Comparison of ENCODE assay signal across 15 mouse cellular contexts in genomic region chr10:40688266-40688665, GRCm38 (mm10). TPM values are rescaled to one million over a fixed set of nuclear protein-coding genes. Genes with fewer than 3 reads are reported as not detected.
DNase-seq lines count a peak whose midpoint lies in the region; ATAC-seq and TF ChIP-seq lines count a peak whose summit lies in the region.
"Had no signal": no experiment of that assay in that cellular context is flagged by ENCODE, and none has a peak within 500 bp of the region (broad histone marks: within the 10 kb centered on the region; RNA-seq: fewer than 3 reads in every experiment).

No protein-coding gene starts in this region.

- TF ChIP-seq EP300 in liver, postnatal 0 days (IDR thresholded peaks at IDR 0.05; ENCODE audit: low read depth) = no peak

- no peak overlapping the region for H3K4me2 ChIP-seq in intestine, embryonic 14.5 days (ENCODE audit: low read length)
- H3K4me2 ChIP-seq in intestine, embryonic 15.5 days (replicated peaks) = no peak overlapping the region
- H3K4me2 ChIP-seq in midbrain, embryonic 16.5 days (ENCODE audit: low read length) = no peak overlapping the region
- no peak overlapping the region for H3K4me2 ChIP-seq in liver, postnatal 0 days (ENCODE audit: low read depth, low read length)
- no peak overlapping the region for H3K4me2 ChIP-seq in forebrain, embryonic 11.5 days (ENCODE audit: low read depth, low read length, severe bottlenecking)
- H3K4me2 ChIP-seq: embryonic facial prominence, embryonic 13.5 days; limb, embryonic 15.5 days; lung, embryonic 15.5 days had no signal

- H3K9me3 ChIP-seq in intestine, embryonic 14.5 days (ENCODE audit: control insufficient read depth, low read length) = no peaks in the 10 kb centered on the region
- no peaks in the 10 kb centered on the region for H3K9me3 ChIP-seq in intestine, embryonic 15.5 days
- H3K9me3 ChIP-seq in midbrain, embryonic 16.5 days (replicated peaks; ENCODE audit: control insufficient read depth, low read length, poor library complexity, severe bottlenecking) = 0 out of 2 replicates have a peak, but pooled peaks cover 2% of the 10 kb centered on the region
- H3K9me3 ChIP-seq in liver, postnatal 0 days (ENCODE audit: low read length) = no peaks in the 10 kb centered on the region
- no peaks in the 10 kb centered on the region for H3K9me3 ChIP-seq in forebrain, embryonic 11.5 days (ENCODE audit: control insufficient read depth, low read length)
- H3K9me3 ChIP-seq: embryonic facial prominence, embryonic 13.5 days; limb, embryonic 15.5 days; lung, embryonic 15.5 days had no signal

- WGBS in intestine, embryonic 14.5 days = 78% methylated on average over 6 of the region's 6 CpGs
- 83% methylated on average over 6 of the region's 6 CpGs for WGBS in intestine, embryonic 15.5 days
- 70% methylated on average over 6 of the region's 6 CpGs for WGBS in midbrain, embryonic 16.5 days
- WGBS in liver, postnatal 0 days (ENCODE audit: insufficient replicate concordance) = 76% methylated on average over 6 of the region's 6 CpGs
- 76% methylated on average over 6 of the region's 6 CpGs for WGBS in forebrain, embryonic 11.5 days

- H3K27me3 ChIP-seq in intestine, embryonic 14.5 days (replicated peaks; ENCODE audit: control insufficient read depth, insufficient read depth, low read length) = no peaks in the 10 kb centered on the region
- no peaks in the 10 kb centered on the region for H3K27me3 ChIP-seq in intestine, embryonic 15.5 days (replicated peaks)
- H3K27me3 ChIP-seq in midbrain, embryonic 16.5 days (ENCODE audit: control insufficient read depth, insufficient read depth, low read depth, low read length) = no peaks in the 10 kb centered on the region
- peaks cover 17% of the 10 kb centered on the region for H3K27me3 ChIP-seq in liver, postnatal 0 days (ENCODE audit: insufficient read depth, low read length)
- no peaks in the 10 kb centered on the region for H3K27me3 ChIP-seq in forebrain, embryonic 11.5 days (ENCODE audit: control insufficient read depth, insufficient read depth, low read length)
- H3K27me3 ChIP-seq: limb, embryonic 15.5 days; lung, embryonic 15.5 days had no signal

- peak; percentile 31 for DNase-seq in intestine, embryonic 14.5 days (ENCODE audit: low spot score)
- DNase-seq in layer of hippocampus, adult 8-10 months (ENCODE audit: low spot score in 2 of 2) = peak; percentile 84 to 89
- DNase-seq in liver, postnatal 0 days = no peak
- DNase-seq in urinary bladder, postnatal 36 days (ENCODE audit: low spot score in 2 of 2) = no peak
- DNase-seq in forebrain, embryonic 11.5 days (ENCODE audit: low spot score) = no peak
- DNase-seq: cerebellum, postnatal 14 days; thymus, adult 18-20 months had no signal

- no peaks in the 10 kb centered on the region for H3K36me3 ChIP-seq in intestine, embryonic 14.5 days (ENCODE audit: control insufficient read depth, insufficient read depth, low read length)
- H3K36me3 ChIP-seq in intestine, embryonic 15.5 days = no peaks in the 10 kb centered on the region
- no peaks in the 10 kb centered on the region for H3K36me3 ChIP-seq in midbrain, embryonic 16.5 days (ENCODE audit: control insufficient read depth, insufficient read depth, low read length)
- H3K36me3 ChIP-seq in liver, postnatal 0 days (replicated peaks; ENCODE audit: insufficient read depth, low read length) = no peaks in the 10 kb centered on the region
- H3K36me3 ChIP-seq in forebrain, embryonic 11.5 days (ENCODE audit: control insufficient read depth, insufficient read depth, low read length) = no peaks in the 10 kb centered on the region
- H3K36me3 ChIP-seq: embryonic facial prominence, embryonic 13.5 days; limb, embryonic 15.5 days; lung, embryonic 15.5 days had no signal

- H3K9ac ChIP-seq in intestine, embryonic 14.5 days (ENCODE audit: low read length) = no peak overlapping the region
- H3K9ac ChIP-seq in intestine, embryonic 15.5 days = no peak overlapping the region
- no peak overlapping the region for H3K9ac ChIP-seq in midbrain, embryonic 16.5 days (ENCODE audit: low read depth, low read length)
- H3K9ac ChIP-seq in liver, postnatal 0 days (replicated peaks) = no peak overlapping the region
- no peak overlapping the region for H3K9ac ChIP-seq in forebrain, embryonic 11.5 days (ENCODE audit: low read length)
- H3K9ac ChIP-seq: embryonic facial prominence, embryonic 13.5 days; limb, embryonic 15.5 days; lung, embryonic 15.5 days had no signal

- H3K4me3 ChIP-seq in intestine, embryonic 14.5 days (ENCODE audit: low read depth, low read length) = no peak overlapping the region
- no peak overlapping the region for H3K4me3 ChIP-seq in intestine, embryonic 15.5 days (replicated peaks)
- no peak overlapping the region for H3K4me3 ChIP-seq in midbrain, embryonic 16.5 days (ENCODE audit: low read depth, low read length)
- H3K4me3 ChIP-seq in liver, postnatal 0 days (ENCODE audit: low read depth, low read length) = no peak overlapping the region
- H3K4me3 ChIP-seq in forebrain, embryonic 11.5 days (ENCODE audit: low read depth, low read length) = no peak overlapping the region
- H3K4me3 ChIP-seq: embryonic facial prominence, embryonic 13.5 days; limb, embryonic 15.5 days; lung, embryonic 15.5 days had no signal

- no peak for TF ChIP-seq CTCF in liver, postnatal 0 days (IDR thresholded peaks at IDR 0.05; ENCODE audit: low read depth)

- no peak overlapping the region for H3K27ac ChIP-seq in intestine, embryonic 14.5 days (ENCODE audit: low read depth)
- H3K27ac ChIP-seq in intestine, embryonic 15.5 days = no peak overlapping the region
- H3K27ac ChIP-seq in midbrain, embryonic 16.5 days (ENCODE audit: low read length) = 0 out of 2 replicates have a peak overlapping the region, but pooled peaks have one; percentile 34
- no peak overlapping the region for H3K27ac ChIP-seq in liver, postnatal 0 days (ENCODE audit: low read depth)
- H3K27ac ChIP-seq in forebrain, embryonic 11.5 days (ENCODE audit: low read depth, low read length) = no peak overlapping the region
- H3K27ac ChIP-seq: embryonic facial prominence, embryonic 13.5 days; kidney, postnatal 0 days; limb, embryonic 15.5 days; lung, embryonic 15.5 days had no signal

- peaks cover 4% of the 10 kb centered on the region; the same call in 1 of the 2 replicates for H3K4me1 ChIP-seq in intestine, embryonic 14.5 days (replicated peaks; ENCODE audit: control insufficient read depth, insufficient read depth, low read length)
- H3K4me1 ChIP-seq in intestine, embryonic 15.5 days (replicated peaks) = no peaks in the 10 kb centered on the region; the same call in 1 of the 2 replicates
- peaks cover 4% of the 10 kb centered on the region for H3K4me1 ChIP-seq in midbrain, embryonic 16.5 days (ENCODE audit: control insufficient read depth, insufficient read depth, low read length)
- peaks cover 2% of the 10 kb centered on the region for H3K4me1 ChIP-seq in liver, postnatal 0 days (ENCODE audit: insufficient read depth)
- H3K4me1 ChIP-seq in forebrain, embryonic 11.5 days (replicated peaks; ENCODE audit: control insufficient read depth, insufficient read depth, low read length) = no peaks in the 10 kb centered on the region; the same call in 1 of the 2 replicates

- no peak for ATAC-seq in intestine, embryonic 14.5 days (replicated peaks; ENCODE audit: low FRiP score, low TSS enrichment, low read depth)
- no peak for ATAC-seq in intestine, embryonic 15.5 days
- peak; percentile 20 for ATAC-seq in CD4-positive, CD25-positive, alpha-beta regulatory T cell, adult 4 months
- no peak for ATAC-seq in midbrain, embryonic 16.5 days
- ATAC-seq in liver, postnatal 0 days = no peak
- no peak for ATAC-seq in forebrain, embryonic 11.5 days (replicated peaks; ENCODE audit: low FRiP score)

RNA-seq across cellular contexts. Expression of gene Mettl24, which starts 5.2 kb away (rescaled TPM):
- 4.2 and 4.5 TPM in 2 replicates for polyA plus RNA-seq in intestine, embryonic 14.5 days (2014; fragmentation: Nextera tagmentation; extraction: Ambion mirVana)
- polyA plus RNA-seq in intestine, embryonic 15.5 days (2015; fragmentation: Nextera tagmentation; extraction: Ambion mirVana) = 4.2 and 4.3 TPM in 2 replicates
- polyA plus RNA-seq in CD4-positive, CD25-positive, alpha-beta regulatory T cell, adult 4 months (2017; shearing (Covaris generic)) = under 1 TPM in 1 of 2 experiments, not detected in 1; 0.22 TPM
- 1 to 10 TPM; 2.0 to 3.5 (median 3.3) TPM for total RNA-seq in layer of hippocampus, adult 8-10 months (2022)
- 0.72 and 0.78 TPM in 2 replicates for polyA plus RNA-seq in midbrain, embryonic 16.5 days (2015; fragmentation: Nextera tagmentation; extraction: Ambion mirVana)
- polyA plus RNA-seq in liver, postnatal 0 days (2015; fragmentation: Nextera tagmentation; extraction: Ambion mirVana) = 0.30 and 0.45 TPM in 2 replicates
- 0.52 and 1.2 TPM in 2 replicates for polyA plus RNA-seq in forebrain, embryonic 11.5 days (2014; fragmentation: Nextera tagmentation; extraction: Ambion mirVana)

RNA-seq across cellular contexts. Expression of gene Ddo, which starts 58.5 kb away (rescaled TPM):
- 0.61 and 1.4 TPM in 2 replicates for polyA plus RNA-seq in intestine, embryonic 14.5 days (2014; fragmentation: Nextera tagmentation; extraction: Ambion mirVana)
- 0.45 and 0.56 TPM in 2 replicates for polyA plus RNA-seq in intestine, embryonic 15.5 days (2015; fragmentation: Nextera tagmentation; extraction: Ambion mirVana)
- polyA plus RNA-seq in CD4-positive, CD25-positive, alpha-beta regulatory T cell, adult 4 months (2017; shearing (Covaris generic)) = under 1 TPM in 1 of 2 experiments, not detected in 1; 0.13 TPM
- 10 to 100 TPM; 19.4 to 21.8 (median 20.7) TPM for total RNA-seq in layer of hippocampus, adult 8-10 months (2022)
- 1.2 and 1.3 TPM in 2 replicates for polyA plus RNA-seq in midbrain, embryonic 16.5 days (2015; fragmentation: Nextera tagmentation; extraction: Ambion mirVana)
- polyA plus RNA-seq in liver, postnatal 0 days (2015; fragmentation: Nextera tagmentation; extraction: Ambion mirVana) = 0.86 and 1.2 TPM in 2 replicates
- 0.09 and 0.15 TPM in 2 replicates for polyA plus RNA-seq in forebrain, embryonic 11.5 days (2014; fragmentation: Nextera tagmentation; extraction: Ambion mirVana)
- polyA plus RNA-seq: C2C12 had no signal

Comparison
In these comparisons a context has a peak if more than half of its experiments do, and no peak if none do; other contexts are left out.
1. DNase-seq: peak in intestine, embryonic 14.5 days (single experiment) and layer of hippocampus, adult 8-10 months (2 of 2); none in liver, postnatal 0 days (single experiment), urinary bladder, postnatal 36 days (0 of 2) and forebrain, embryonic 11.5 days (single experiment).